Mouse (Mus musculus) left cerebral cortex, adult 18-20 months (tissue): ENCODE data around the gene Ckap2l. TPM values are rescaled to one million over a fixed set of nuclear protein-coding genes. Genes with fewer than 3 reads are reported as not detected.

Experiments used
- DNase-seq, 2 experiments: peaks; one replicate each; pipeline ENCODE4 v3.0.0; 2021 to 2022; ENCODE audit warnings: low spot score in 2 of 2, mixed read lengths in 1 of 2
- long read RNA-seq, 2 experiments: library from polyadenylated mRNA; stranded (forward); transcript quantifications; one replicate each; pipeline ENCODE4 v2.0.0; 2021
- total RNA-seq, 2 experiments: library from RNA; stranded (reverse); gene quantifications; 2 replicates each; pipeline ENCODE4 v1.2.3; 2021

Gene Ckap2l
- total RNA-seq: under 1 TPM; 0.30 to 0.37 TPM
- long read RNA-seq, experiment 1: 0 reads
- long read RNA-seq, experiment 2: 0 reads

DNA sequence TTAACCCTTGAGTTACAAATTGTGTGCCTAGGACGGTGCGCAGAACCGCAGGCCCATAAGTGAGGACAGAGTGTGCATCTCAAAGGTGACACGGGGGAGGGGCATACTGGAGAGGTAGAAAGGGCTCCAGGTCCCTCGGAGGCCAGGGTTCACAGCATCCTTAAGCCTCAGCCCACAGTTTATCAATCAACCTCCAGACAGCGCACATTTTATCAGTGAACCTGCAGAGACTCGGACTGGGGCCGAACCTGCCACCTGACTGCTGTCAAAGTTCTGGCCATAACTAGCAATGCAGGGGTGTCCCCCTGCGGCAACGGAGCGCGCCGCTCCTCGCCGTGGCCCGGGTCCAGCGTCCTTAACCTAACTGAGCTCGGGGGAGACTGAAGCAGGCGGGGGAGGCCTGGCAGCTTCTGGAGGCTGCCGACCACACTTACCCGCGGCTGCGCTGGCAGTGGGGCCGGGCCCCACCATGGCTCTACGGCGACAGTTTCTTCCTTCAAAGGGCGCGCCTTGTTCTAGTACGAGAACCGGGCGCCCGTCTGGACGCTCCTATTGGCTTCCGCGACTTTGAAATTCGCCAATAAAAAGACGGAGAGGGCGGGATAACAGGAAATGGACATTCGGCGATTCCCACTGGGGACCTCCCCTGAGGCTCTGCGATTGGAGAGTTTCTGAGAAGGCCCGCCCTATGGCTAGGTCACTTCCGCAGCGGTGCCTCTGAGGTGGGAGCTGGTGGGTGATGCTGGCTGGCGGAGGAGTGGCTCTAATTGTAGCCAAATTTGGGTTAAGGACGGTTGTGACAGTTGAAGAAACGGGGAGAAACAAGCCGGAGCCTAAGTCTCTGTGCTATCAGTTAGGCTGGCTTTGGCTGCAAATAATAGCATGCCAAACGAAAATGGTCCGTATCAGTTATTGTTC, at the start of gene Ckap2l:
Gene Ckap2l (minus strand): TSS at position 542 of the 918 bp plus-strand sequence.
- DNase-seq: peak; percentile 98

DNA sequence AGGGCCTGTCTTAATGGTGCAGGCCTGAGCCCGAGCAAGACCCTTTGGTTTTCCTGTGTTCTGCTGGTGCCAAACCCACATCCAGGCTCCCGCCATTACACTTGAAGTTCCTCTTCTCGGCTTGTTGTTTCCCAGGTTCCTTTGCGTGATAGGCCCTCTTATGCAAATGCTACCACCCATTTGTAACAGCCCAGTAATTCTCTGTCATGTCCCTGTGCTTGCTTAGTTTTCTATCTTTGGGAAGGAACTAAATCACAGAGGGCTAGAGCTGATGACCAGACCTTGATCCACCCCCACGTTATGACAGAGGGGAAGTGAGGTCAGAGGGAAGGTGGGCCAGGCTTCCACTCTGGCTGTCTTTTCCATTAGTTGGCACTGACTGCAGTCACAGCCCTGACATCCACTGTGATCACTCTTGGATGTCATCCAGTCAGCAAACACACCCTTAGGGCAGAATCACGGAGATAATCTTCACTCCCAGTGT, 41.2 kb upstream of the Ckap2l start:
- DNase-seq: no peak

DNA sequence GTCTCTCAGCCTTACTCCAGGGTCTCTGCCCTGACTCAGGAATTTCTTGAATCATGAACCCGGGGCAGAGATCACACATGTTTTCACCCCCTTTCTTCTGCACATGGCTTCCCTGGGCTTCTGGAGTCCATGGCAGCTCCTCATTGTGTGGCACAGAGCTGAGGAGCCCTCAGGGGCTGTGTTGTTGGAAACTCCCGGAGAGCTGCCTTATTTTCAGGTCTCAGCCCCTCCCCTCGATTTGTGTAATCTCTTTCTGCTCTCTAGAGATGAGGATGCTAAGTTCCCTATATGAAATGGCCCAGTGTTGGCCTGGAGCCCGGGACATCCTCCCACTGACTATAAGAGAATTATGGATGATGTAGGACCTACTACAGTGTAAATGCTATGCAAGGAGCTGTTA, 36.5 kb upstream of the Ckap2l start:
- no peak for DNase-seq

DNA sequence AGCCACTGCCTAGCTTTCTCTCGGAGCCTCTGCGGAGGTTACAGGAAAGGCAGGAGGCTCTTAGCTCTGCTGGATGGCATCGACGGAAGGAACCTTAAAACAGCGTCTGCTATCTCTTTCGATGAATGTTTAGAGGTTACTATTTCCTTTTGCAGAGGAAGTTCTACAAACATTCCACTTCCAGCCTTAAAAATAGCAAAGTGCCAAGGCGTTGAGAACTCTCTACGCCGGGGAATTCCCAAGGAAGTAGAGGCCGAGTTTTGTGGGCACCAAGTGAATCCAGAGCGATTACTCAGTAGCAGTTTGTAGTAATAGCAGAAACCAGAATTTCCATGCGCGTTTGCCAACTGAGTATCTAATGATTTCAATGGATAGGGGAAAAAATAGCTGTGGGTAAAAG, 33.5 kb upstream of the Ckap2l start:
- no peak for DNase-seq

DNA sequence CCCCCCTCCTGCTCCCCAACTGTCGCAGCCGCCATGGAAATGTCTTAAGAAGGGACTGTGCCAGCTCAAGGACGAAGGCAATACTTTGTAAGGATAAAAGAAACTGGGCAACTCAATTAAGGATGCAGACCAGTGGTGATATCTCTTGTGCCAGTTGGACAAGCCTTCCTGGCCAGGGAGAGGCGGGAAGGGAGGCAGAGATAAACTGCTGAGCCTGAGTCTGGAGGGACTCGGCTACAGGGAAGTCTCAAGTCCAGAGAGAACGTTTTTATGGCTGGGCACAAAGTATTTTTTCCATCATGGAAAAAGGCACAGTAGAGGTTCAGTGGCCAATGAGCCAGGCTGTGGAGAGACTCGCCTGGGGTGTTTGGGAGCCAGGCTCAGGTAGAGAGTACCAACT, 33.0 kb upstream of the Ckap2l start:
- DNase-seq: no peak

DNA sequence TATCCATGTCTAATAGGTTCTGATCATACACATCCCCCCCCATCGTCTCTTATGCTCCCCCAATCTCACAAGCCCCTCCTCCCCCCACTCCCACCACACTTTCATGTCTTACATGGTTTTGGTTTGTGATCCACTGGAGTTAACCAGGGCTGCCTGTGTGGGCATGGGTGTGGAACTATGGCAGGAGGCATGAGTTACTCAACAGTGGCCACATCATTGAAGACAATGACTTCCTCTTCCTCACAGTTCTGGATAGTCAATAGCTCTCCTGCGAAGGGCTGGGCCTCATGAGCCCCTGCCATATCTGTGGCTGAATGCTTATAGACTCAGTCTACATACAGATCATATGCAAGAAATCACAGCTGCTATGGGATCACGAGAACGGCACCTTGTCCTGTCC, 31.2 kb upstream of the Ckap2l start:
- DNase-seq: no peak

DNA sequence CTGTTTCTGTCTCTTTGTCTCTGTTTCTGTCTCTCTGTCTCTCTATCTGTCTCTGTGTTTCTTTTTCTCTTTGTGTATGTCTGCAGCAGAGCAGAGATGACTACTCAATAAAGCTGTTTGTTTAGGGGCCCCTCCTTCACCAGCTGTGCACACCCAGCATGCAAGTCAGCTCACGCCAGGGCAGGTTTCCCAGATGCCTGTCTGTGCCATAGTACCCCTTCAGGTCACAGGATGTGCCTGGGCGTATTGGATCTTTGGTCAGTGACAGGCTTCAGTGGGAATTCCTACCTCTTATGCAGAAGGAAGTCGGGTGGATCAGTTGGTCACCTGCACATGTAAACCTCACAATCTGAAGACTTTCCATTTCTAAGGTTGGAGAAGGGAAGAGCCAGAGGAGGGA, 27.2 kb upstream of the Ckap2l start:
- DNase-seq: no peak

DNA sequence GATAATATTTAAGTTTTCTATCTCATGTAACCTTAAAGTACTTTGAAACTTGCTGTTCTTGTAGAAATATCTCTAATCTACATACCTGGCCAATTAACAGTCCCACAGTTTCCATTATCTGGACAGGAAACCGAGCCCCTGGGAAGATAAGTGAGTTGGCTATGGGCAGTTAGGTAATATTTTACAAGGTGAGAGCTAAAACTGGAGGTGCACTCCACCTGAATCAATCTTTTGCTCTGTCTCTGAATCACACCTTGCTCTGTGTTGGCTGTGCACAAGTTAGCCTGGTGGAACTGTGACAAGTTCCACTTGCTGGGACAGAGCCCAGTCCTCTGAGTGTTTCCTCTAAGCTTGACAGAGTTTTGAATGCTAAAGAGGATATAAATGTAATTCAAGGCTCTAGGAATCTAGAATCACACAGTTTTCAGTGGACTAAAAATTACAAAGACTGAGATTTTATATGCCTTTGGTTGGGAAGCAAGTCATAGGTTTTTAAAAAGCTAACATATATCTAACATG, 25.2 kb upstream of the Ckap2l start:
- peak; percentile 56 to 57 for DNase-seq

DNA sequence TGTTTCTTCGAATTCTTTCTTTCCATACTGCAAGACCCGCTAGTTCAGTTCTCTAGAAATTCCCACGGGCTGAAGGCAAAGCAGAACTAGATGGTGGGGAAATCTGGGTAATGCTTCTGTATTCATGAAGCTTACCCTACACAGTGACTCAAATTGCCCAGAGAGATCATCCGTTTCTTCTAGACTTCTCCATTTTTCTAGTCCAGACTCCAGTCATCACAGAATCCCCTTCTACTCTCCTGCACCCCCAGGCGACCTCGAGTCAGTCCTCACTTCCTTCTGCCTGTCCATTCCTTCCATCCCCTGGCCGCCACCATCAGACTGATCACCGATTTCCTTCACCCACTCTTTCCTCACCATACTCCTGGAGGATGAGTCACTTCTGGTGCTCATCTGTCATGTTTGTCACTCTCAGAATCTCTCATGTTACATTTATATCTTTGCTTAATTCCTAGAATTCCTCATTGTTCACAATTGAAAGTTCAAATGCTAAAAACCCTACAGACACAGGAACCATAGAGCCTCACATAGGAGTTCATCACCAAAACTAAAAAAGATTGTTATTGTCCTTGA, 23.1 kb upstream of the Ckap2l start:
- DNase-seq: peak; percentile 15 to 23

DNA sequence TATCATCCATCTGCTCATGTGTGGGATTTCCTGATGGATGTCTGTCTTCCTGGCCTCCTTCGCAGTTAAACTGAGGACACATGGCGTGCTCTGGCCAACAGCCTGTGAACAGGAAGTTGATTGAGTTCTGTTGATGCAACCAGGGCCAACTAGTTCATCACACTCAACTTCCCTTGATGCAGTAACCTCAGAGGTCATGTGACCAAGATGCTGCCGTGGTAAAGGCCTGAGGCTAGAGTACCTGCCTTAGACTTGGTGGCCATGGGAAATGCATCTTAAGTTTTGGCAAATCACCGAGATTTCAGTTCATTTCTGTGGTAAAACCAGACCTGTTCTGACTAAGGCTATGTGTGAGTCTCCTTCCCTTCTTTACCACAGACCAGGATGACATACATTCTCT, 18.8 kb upstream of the Ckap2l start:
- no peak for DNase-seq

DNA sequence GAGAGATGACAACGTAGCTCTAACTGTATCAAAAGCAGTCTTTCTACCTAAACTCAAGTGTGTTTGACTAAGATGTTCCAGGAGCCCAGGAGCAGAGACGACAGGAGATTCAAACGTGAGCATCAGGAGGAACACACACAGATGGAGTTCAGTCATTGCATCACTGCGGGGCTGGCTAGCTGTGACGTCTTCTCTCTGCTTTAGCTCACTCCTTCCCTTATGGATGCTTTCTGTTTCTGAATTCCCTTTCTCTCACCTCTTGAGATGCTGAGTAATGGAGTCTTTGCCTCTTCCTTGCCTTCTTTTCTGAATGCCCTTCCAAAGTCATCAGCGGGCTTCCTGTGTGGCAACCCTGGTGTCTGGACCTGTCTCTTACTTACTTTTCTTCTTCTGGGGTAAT, 17.9 kb upstream of the Ckap2l start:
- DNase-seq: no peak

DNA sequence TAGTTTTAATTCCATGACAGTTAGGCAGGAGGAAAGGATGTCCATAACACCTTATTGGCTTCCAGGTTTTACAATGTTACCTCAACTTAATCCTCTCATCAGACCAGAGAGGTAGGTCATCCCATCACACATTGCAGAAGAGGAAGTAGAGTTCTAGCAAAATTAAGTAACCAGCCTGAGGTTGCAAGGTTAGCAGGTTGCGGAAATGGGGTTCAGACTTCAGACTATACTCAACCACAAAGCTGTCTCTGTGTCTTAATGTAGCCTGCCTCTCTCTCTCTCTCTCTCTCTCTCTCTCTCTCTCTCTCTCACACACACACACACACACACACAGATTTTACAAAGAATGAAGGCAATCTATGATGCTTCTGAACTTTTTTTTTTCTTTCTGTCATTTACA, 16.9 kb upstream of the Ckap2l start:
- DNase-seq: no peak

DNA sequence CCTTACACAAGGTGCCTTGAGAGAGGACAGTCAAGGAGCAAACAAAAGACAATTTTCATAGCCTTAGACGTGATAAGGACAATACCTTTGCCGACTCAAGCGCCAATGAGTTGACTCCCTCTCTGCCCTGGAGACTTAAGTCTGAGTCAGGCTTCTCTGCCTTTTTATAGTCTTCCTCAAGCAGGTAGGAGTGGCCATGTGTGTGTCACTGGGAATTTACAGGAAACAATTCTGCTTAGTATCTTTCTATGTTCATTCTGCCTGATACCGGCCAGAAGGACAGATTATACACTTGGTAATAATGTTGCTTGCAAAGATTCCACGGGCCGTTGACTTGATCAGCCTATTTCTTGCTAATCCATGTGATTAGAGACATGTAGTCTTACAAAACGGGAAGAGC, 12.8 kb upstream of the Ckap2l start, which contains the start of gene Il1a:
Gene Il1a (minus strand): TSS at position 137 of the 400 bp plus-strand sequence.
- no peak for DNase-seq

DNA sequence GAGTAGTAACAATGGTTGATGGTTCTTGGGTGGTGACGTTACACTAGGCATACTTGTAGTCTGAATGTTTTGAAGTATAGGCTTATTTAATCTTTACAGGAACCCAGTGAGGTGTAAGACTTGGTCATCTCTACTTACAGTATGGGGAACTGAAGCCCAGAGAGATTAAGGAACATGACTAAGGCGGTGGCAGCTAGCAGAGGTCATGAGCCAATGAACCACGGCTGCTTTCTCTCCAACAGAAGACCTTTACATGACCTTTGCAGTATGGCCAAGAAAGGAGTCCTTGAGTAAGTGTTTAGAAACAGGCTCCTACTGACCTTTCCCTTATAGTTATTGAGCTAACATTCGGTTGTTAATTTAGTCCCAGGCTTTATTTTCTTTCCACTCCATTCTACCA, 9.0 kb upstream of the Ckap2l start:
- no peak for DNase-seq

DNA sequence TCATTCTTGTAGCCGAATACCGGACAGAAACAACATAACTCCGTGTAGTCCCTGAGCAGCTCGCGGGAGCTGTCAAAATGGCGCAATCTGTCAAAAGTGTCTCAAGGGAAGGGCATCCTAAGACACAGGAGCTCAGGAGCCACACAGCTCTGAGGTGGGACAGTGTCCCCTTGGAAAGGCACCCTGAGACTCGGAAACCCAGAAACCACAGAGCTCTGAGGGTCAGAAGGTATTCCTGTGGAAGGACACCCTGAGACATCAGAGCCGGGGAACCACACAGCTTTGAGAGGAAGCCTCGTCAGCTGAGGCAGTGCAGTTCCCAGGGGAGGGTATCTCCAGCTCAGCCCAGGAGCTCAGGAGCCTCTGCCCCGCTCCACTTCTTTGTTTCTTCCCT, 574 bp upstream of the Ckap2l start:
- peak in 1 of 2 experiments; percentile 18 for DNase-seq

DNA sequence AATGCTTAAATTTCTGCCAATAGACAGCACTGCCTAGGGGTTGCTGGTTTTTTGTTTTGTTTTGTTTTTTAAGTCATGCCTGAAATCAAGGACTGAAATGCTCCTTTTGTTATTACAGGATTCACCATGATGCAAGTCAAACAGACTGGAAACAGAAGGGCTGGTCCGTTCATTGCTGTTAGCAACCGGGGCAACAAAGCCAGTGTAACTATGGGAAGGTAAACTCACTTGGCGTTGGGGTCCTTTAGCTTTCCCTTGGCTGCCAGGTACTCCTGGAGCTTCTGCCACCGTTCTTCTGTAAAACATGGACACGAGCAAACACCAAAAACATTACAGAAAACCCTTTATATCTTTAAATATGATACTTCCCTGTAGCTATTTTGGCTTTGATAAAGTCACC, 926 bp downstream of the Ckap2l start:
- no peak for DNase-seq

DNA sequence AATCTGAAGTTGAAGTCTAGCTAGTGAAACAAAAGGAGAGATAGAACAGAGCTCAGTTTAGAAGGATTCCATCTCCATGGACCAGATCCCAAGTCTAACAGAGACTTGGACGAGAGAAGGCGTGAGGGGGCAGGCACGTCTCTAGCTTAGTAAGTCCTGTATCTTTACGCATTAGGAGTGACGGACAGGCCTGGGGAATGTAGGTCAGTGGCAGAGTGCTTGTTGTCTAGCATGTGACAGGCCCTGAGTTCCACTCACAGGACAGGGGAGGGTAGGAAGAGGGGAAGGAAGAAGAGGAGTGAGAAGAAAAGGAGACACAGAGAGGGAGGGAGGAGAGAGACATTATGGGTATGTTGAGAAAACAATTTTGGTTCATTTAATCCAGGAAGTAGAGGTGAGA, 1.9 kb downstream of the Ckap2l start:
- DNase-seq: no peak

DNA sequence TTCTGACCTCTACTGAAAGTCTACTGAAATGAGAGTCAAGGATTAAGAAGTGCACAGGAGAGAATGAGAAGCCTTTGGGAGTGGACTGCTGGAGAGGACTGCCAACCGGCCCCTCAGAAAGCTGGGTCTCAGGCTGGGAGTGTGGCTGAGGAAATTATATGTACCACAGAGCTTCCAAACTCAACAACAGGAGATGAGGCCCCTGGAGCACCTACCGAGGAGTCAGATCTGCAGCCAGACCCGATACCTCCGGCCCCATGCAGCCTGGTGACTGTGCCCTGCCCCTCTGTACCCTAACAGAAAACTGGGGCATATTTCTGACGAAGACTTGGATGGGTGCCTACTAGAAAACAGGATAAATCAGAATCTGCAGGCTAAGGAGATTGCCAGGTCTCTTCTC, 23.2 kb downstream of the Ckap2l start:
- no peak for DNase-seq

DNA sequence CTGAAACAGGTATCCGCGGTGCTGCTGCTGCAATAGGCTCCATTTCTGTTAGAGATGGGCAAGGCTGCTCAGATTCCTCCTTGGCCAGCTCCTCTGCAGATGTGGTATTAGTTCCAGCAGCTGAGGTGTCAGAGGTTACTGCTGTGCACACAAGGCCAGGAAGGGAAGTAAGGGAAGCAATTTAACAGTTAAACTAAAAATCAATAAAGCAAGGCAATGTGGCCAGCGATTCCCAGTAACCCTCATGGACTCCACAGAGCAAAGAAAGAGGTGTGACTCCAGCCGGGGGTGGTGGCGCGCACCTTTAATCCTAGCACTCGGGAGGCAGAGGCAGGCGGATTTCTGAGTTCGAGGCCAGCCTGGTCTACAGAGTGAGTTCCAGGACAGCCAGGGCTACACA, 26.4 kb downstream of the Ckap2l start:
- DNase-seq: no peak

DNA sequence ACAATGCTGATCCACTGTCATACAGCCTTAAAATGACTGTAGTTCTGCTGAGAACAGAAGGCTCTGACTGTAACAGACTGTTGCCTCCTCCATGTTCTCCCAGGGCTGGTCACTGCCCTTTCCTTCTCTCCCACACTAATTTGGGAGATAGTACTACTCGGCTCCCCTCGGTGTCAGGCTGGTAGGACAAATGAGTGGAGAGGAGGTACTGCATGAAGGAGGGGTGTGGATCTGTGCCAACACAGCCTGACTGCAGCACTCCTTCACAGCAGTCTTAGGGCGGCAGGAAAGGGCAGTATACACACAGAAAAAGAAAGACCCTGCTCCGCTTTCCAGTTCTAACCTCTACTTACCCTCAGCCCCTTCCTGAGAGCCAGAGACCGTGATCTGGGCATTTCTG, 27.0 kb downstream of the Ckap2l start:
- no peak for DNase-seq

DNA sequence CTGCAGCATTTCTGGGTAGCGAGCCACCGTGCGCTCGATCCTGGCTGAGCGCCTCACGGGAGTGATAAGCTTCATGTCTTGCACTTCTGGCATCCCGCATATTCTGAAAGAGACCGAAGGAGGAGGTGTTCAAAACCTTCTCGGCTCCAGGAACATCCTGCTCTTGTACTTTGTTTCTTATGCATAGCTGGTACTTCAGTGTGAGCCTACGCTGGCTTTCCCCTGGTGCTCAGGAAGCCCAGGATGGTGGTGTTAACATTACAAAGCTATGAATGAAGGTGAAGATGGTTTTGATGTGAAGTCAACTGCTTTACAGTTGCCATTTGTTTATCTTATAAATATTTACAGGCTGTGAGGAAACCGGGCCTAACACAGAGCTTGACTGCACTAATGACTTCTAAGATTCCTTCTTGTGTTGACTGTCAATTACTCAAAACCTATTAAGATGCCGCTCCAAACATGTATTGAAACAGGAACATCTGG, 27.8 kb downstream of the Ckap2l start:
- DNase-seq: no peak

DNA sequence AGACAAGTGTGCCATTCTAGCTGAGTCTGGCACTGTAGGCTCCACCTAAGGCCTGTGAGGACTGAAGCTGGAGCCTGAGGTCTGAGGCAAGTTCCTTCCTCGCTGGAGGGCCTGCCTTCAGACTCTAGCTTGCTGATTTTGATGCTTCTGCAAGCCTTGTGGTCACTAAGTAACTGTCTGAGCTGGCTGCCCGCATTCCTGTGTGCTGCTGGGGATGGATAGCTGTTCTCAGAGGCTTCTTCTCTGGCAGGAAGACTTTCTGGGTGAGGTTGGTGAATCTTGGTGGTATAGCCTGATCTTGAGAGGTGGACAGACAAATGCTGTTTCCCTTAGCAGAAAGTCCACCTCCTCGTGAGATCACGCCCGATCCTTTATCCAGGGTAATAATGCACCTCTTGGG, 29.3 kb downstream of the Ckap2l start:
- DNase-seq: no peak
